Comparison of ENCODE assay signal across 16 mouse cellular contexts in the genomic region with DNA sequence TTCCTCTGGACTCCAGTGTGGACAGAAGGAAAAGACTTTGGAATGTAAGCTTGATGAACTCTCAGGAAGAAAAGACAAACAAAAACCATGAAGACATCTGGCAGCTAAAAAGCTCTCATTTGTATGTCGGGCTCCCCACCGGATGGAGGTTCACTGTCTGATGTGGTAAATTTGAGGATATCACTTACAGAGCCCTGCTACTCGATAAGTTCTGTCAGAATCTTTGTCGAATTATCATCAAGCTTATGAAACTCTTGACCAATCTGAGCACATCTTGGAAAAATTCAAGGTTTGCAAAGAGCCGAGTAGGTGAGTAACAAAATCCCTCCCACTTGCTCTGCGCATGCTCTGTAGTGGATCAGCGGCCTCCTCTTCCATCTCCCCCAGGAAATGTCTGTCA. TPM values are rescaled to one million over a fixed set of nuclear protein-coding genes. Genes with fewer than 3 reads are reported as not detected.
A peak's percentile ranks its signal among the peaks of the same experiment; 100 is the strongest.
DNase-seq lines count a peak whose midpoint lies in the region.
"Had no signal": no experiment of that assay in that cellular context is flagged by ENCODE, and none has a peak within 500 bp of the region (broad histone marks: within the 10 kb centered on the region; RNA-seq: fewer than 3 reads in every experiment).

No protein-coding gene starts in this region.

- DNase-seq in CD4-positive, CD25-positive, alpha-beta regulatory T cell, adult 2 months (ENCODE audit: low read depth, low spot score), result peak; percentile 60
- DNase-seq in T-cell, adult 2 months (ENCODE audit: low spot score), result peak; percentile 48
- peak; percentile 75 for DNase-seq in naive thymus-derived CD4-positive, alpha-beta T cell, adult 2 months (ENCODE audit: low read depth)
- peak; percentile 31 to 36 for DNase-seq in thymus, postnatal 36 days
- no peak for DNase-seq in gastrocnemius, postnatal 25 days
- DNase-seq in cerebellum, postnatal 4 days (ENCODE audit: low spot score in 2 of 2), result no peak
- no peak for DNase-seq in MN1 (ENCODE audit: low spot score)
- DNase-seq: adrenal gland, postnatal 36 days; cerebellum, adult 2 months; cerebellum, postnatal 10 days; embryo, embryonic 11 days; gastrocnemius, adult 2 months; gastrocnemius, postnatal 36 days; heart, postnatal 10 days; heart, postnatal 4 days had no signal

RNA-seq across cellular contexts. Expression of a gene that starts 40.5 kb away (rescaled TPM):
- under 1 TPM; 0.08 TPM for total RNA-seq in gastrocnemius, postnatal 25 days (2021)
- total RNA-seq: CH12.LX had no signal

Comparison
In these comparisons a context has a peak if more than half of its experiments do, and no peak if none do; other contexts are left out.
1. DNase-seq: peak in CD4-positive, CD25-positive, alpha-beta regulatory T cell, adult 2 months (single experiment), T-cell, adult 2 months (single experiment), naive thymus-derived CD4-positive, alpha-beta T cell, adult 2 months (single experiment) and thymus, postnatal 36 days (2 of 2); none in gastrocnemius, postnatal 25 days (single experiment), cerebellum, postnatal 4 days (0 of 2) and MN1 (single experiment).